Mouse (Mus musculus) midbrain, embryonic 12.5 days (tissue): Measurements from ENCODE around the gene Arid5b. TPM values are rescaled to one million over a fixed set of nuclear protein-coding genes. Genes with fewer than 3 reads are reported as not detected.

ENCODE experiments used
- ATAC-seq: fragments of 200-750 bp; cut with Nextera tagmentation; 2 replicates; pipeline ENCODE4 v1.8.0; 2017; ENCODE audit warnings: low read depth, moderate TSS enrichment, moderate library complexity; ENCODE audit not compliant: low FRiP score
- H3K27ac ChIP-seq: fragments of 300-500 bp; sonication (generic); replicated peaks from 2 replicates; pipeline ENCODE4 v1.5.1; 2016; ENCODE audit warnings: mild to moderate bottlenecking
- H3K27me3 ChIP-seq: fragments of 300-500 bp; sonication (generic); 2 replicates; pipeline ENCODE4 v1.6.1; 2016; ENCODE audit warnings: mild to moderate bottlenecking
- H3K36me3 ChIP-seq: fragments of 300-500 bp; sonication (generic); 2 replicates; pipeline ENCODE4 v1.6.1; 2016
- H3K4me1 ChIP-seq: fragments of 300-500 bp; sonication (generic); 2 replicates; pipeline ENCODE4 v1.6.1; 2016
- H3K4me2 ChIP-seq: fragments of 300-500 bp; sonication (generic); replicated peaks from 2 replicates; pipeline ENCODE4 v1.6.1; 2016; ENCODE audit warnings: mild to moderate bottlenecking, moderate library complexity
- H3K4me3 ChIP-seq: fragments of 300-500 bp; sonication (generic); 2 replicates; pipeline ENCODE4 v1.5.1; 2016; ENCODE audit warnings: mild to moderate bottlenecking
- H3K9ac ChIP-seq: fragments of 300-500 bp; sonication (generic); replicated peaks from 2 replicates; pipeline ENCODE4 v1.6.1; 2016; ENCODE audit warnings: mild to moderate bottlenecking, moderate library complexity
- H3K9me3 ChIP-seq: fragments of 300-500 bp; sonication (generic); 2 replicates; pipeline ENCODE4 v1.6.1; 2016; ENCODE audit warnings: mild to moderate bottlenecking
- WGBS: fragments of 180-500 bp; shearing (Covaris S2); methylation state at CpG from one replicate; pipeline ENCODE4 v1.1.7; 2016; 5-methylcytosine and 5-hydroxymethylcytosine counted together
- polyA plus RNA-seq: library from polyadenylated mRNA; unstranded; fragments of >200 nt; fragmentation: Nextera tagmentation; extraction: Ambion mirVana; gene quantifications from 2 replicates; pipeline ENCODE4 v1.2.1, GENCODE M21; 2016

The Arid5b gene
- polyA plus RNA-seq, 1 experiment from 2014 or later, result 20.7 TPM

DNA sequence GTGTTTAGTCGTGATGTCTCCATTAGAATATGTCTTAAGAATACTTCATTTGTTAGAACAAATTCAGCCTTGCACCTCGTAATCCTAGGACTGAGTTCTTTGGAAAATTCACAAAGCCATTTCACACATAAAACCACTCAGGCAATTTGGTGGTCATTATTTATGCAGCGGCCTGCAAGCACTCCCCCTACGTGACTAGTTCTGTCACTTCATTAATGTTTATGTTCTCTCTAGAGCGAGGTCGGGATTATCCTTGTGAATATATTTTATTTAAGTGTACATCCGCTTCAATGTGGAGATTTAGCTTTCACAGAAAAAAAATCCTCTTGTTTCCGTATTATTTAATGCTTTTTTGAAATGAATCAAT is 217.3 kb downstream of the Arid5b start:
- WGBS, result 43% methylated on average over 8 of the region's 8 CpGs
- no peaks in the 10 kb centered on the region for H3K9me3 ChIP-seq
- no peak overlapping the region for H3K4me3 ChIP-seq
- peaks cover 22% of the 10 kb centered on the region for H3K4me1 ChIP-seq
- no peak for ATAC-seq
- 0 out of 2 replicates have a peak overlapping the region, but pooled peaks have one; percentile 7 for H3K4me2 ChIP-seq
- no peaks in the 10 kb centered on the region for H3K36me3 ChIP-seq
- peak overlapping the region; percentile 63; the same call in 1 of the 2 replicates for H3K27ac ChIP-seq
- H3K9ac ChIP-seq, result no peak overlapping the region
- no peaks in the 10 kb centered on the region for H3K27me3 ChIP-seq

DNA sequence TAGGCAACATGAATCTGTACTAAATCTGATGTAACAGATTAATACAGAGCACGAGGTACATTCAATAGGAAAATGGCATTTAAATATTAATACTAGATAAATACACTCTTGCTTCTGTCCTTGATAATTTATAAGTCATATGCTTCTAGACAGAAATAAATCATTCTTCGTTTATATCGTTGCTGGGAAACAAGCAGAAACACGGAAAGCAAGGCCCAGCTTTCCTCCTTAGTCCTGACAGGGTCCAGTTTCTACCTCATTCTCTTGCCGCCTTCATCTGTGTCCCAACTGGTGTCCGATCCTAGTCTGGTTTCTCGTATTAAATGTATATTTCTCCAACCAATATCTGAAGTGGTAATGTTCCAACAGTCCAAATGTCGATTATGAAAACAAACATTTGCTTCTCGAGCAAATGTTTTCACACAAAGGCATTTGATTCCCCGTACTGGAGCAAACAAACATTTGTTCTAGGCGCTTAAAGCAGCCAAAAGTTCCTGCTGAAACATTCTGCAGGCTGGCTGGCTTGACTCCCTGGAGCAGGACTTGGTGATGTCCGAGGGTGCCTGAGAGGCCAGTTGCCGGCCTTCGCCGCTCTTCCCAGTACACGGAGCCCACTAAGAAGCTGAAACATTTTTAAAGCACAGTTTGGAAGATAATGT is 217.8 kb downstream of the Arid5b start:
- Histone ChIP-seq H3K9ac (no peak overlapping the region), H3K27ac (peak overlapping the region; percentile 63; the same call in 1 of the 2 replicates), H3K36me3 (no peaks in the 10 kb centered on the region), H3K9me3 (no peaks in the 10 kb centered on the region), H3K4me3 (no peak overlapping the region), H3K4me2 (0 out of 2 replicates have a peak overlapping the region, but pooled peaks have one; percentile 7), H3K4me1 (peaks cover 22% of the 10 kb centered on the region), H3K27me3 (no peaks in the 10 kb centered on the region)
- no peak for ATAC-seq
- 63% methylated on average over 16 of the region's 16 CpGs for WGBS

- ATAC-seq, result no peak
- 100% methylated on average over 1 of the region's 1 CpGs for WGBS
Measured at GRCm38 (mm10) chr10:68058378-68058777, 220.2 kb downstream of the Arid5b start.

DNA sequence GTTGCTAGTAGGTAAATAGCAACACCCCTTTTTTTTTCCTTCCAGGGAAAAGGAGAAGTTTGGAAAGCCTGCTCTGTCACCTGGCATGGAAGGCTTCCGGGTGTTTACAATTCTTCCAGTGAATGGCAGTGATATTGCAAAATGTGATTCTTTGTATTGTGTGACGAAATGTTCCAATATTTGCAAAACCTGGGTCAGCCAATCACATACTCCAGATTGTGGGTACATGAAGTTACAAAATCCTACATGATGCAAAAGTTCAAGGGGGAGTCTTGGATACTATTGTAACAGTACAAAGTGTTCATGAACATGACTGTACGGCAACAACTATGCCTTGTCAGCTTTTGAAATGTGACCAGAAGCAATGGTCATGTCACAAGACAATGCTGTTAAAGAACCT is 220.7 kb downstream of the Arid5b start:
- 89% methylated on average over 3 of the region's 3 CpGs for WGBS
- Histone ChIP-seq H3K9ac (no peak overlapping the region), H3K27me3 (no peaks in the 10 kb centered on the region)

More at GRCm38 (mm10) chr10:68058378-68058777, 220.2 kb downstream of the Arid5b start:
- Histone ChIP-seq H3K4me3 (no peak overlapping the region), H3K4me2 (no peak overlapping the region), H3K4me1 (peaks cover 8% of the 10 kb centered on the region), H3K9me3 (no peaks in the 10 kb centered on the region), H3K36me3 (no peaks in the 10 kb centered on the region), H3K27ac (no peak overlapping the region), H3K27me3 (no peaks in the 10 kb centered on the region), H3K9ac (no peak overlapping the region)

GRCm38 (mm10) chr10:68054706-68055105 is 223.8 kb downstream of the Arid5b start:
- ATAC-seq, result no peak
- Histone ChIP-seq H3K4me3 (no peak overlapping the region), H3K36me3 (no peaks in the 10 kb centered on the region), H3K27me3 (peaks cover 4% of the 10 kb centered on the region; the same call in 1 of the 2 replicates), H3K4me2 (no peak overlapping the region), H3K4me1 (no peaks in the 10 kb centered on the region), H3K27ac (no peak overlapping the region), H3K9ac (no peak overlapping the region), H3K9me3 (no peaks in the 10 kb centered on the region)
- WGBS, result 86% methylated on average over 6 of the region's 6 CpGs

More for the DNA sequence above, 220.7 kb downstream of the Arid5b start:
- no peaks in the 10 kb centered on the region for H3K36me3 ChIP-seq
- H3K4me2 ChIP-seq, result no peak overlapping the region
- no peak overlapping the region for H3K4me3 ChIP-seq
- H3K4me1 ChIP-seq, result peaks cover 8% of the 10 kb centered on the region
- no peak overlapping the region for H3K27ac ChIP-seq
- H3K9me3 ChIP-seq, result no peaks in the 10 kb centered on the region
- ATAC-seq, result no peak

DNA sequence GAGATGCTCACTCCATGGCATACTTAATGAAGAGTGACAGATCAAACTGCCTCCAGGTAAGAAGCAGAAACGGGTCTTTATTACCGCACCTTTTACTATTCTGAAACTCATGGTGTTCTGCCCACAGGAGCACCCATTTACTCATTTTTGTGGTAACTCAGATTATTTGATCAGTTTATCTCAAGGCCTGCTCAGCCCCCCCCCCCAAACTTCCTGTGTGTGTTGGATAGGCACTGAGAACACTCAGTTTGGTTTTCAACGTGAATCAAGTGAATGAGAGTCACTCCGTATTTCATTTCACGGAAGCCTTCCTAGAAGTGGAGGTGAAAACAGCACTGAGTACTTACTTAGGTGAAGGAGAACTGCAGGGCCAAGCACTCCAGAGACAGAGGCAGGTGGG is 224.4 kb downstream of the Arid5b start:
- Histone ChIP-seq H3K27me3 (peaks cover 4% of the 10 kb centered on the region; the same call in 1 of the 2 replicates), H3K27ac (no peak overlapping the region), H3K4me1 (no peaks in the 10 kb centered on the region), H3K36me3 (no peaks in the 10 kb centered on the region), H3K4me2 (no peak overlapping the region), H3K9ac (no peak overlapping the region), H3K9me3 (no peaks in the 10 kb centered on the region), H3K4me3 (no peak overlapping the region)
- no peak for ATAC-seq
- WGBS, result 90% methylated on average over 5 of the region's 5 CpGs

- no peaks in the 10 kb centered on the region for H3K4me1 ChIP-seq
- H3K36me3 ChIP-seq, result no peaks in the 10 kb centered on the region
- no peak for ATAC-seq
- no peak overlapping the region for H3K4me3 ChIP-seq
- 90% methylated on average over 8 of the region's 8 CpGs for WGBS
- no peak overlapping the region for H3K4me2 ChIP-seq
- H3K27ac ChIP-seq, result no peak overlapping the region
- no peaks in the 10 kb centered on the region for H3K9me3 ChIP-seq
- H3K27me3 ChIP-seq, result peaks cover 4% of the 10 kb centered on the region; the same call in 1 of the 2 replicates
- no peak overlapping the region for H3K9ac ChIP-seq
Measured at GRCm38 (mm10) chr10:68052307-68052706, 226.2 kb downstream of the Arid5b start.

DNA sequence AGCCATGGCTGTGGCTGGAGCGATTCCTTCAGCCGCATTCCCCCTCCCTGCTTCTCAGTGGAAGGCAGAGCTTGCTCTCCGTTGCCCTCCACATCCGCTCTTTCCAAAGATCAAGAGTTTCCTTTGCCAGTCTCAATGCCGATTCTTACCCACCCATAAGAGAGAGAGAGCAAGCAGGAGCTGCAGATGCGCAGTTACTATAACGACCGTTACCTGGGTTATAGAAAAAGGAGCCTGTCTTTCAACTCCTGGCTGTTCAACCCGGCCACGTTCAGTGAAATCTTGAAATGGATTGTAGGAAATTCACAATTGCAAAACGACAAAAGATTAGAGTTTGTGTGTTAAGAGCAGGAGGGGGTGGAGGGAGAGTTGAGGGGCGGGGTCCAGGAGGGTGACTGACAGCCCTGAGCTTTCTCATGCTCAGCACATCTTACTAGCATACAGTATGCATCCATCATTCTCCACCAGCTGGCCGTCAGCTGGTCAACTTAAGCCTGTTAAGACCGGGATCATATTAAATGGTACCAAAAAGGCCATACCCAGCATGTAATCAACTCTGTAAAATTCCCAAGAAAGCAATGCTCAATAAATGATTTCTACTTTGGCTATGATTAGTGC is 227.1 kb downstream of the Arid5b start:
- 87% methylated on average over 14 of the region's 14 CpGs for WGBS
- H3K4me2 ChIP-seq, result no peak overlapping the region
- H3K36me3 ChIP-seq, result no peaks in the 10 kb centered on the region
- no peak for ATAC-seq
- H3K27me3 ChIP-seq, result peaks cover 5% of the 10 kb centered on the region
- H3K27ac ChIP-seq, result no peak overlapping the region
- no peak overlapping the region for H3K4me3 ChIP-seq
- H3K9ac ChIP-seq, result no peak overlapping the region
- H3K4me1 ChIP-seq, result no peaks in the 10 kb centered on the region
- no peaks in the 10 kb centered on the region for H3K9me3 ChIP-seq

DNA sequence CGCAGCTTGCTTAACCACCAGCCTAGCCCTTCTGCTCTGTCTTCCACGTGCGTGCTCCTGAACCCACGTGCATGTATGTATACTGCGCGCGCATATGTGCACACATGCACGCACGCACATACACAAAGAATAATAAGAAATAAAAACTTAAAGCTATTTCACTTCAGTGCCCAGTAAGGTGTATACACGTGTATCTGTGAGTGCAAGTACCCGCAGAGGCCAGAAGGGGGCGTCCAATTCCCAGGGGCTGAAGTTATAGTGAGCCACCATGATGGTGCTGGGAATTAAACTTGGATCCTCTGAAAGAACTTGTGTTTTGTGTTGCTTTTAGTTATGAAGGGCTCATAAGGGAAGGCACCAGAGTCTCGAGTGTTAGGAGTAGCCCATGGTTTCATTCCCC is 227.7 kb downstream of the Arid5b start:
- no peak for ATAC-seq
- 93% methylated on average over 13 of the region's 13 CpGs for WGBS

GRCm38 (mm10) chr10:68048641-68049305 is 229.8 kb downstream of the Arid5b start:
- no peak overlapping the region for H3K27ac ChIP-seq
- no peaks in the 10 kb centered on the region for H3K36me3 ChIP-seq
- H3K4me1 ChIP-seq, result 0 out of 2 replicates have a peak, but pooled peaks cover 5% of the 10 kb centered on the region
- WGBS, result 87% methylated on average over 8 of the region's 8 CpGs
- peaks cover 10% of the 10 kb centered on the region for H3K27me3 ChIP-seq
- no peak overlapping the region for H3K4me3 ChIP-seq
- no peaks in the 10 kb centered on the region for H3K9me3 ChIP-seq
- no peak overlapping the region for H3K4me2 ChIP-seq
- no peak overlapping the region for H3K9ac ChIP-seq
- ATAC-seq, result no peak

More for the DNA sequence above, 227.7 kb downstream of the Arid5b start:
- Histone ChIP-seq H3K9me3 (no peaks in the 10 kb centered on the region), H3K4me3 (no peak overlapping the region), H3K27me3 (peaks cover 7% of the 10 kb centered on the region), H3K9ac (no peak overlapping the region), H3K36me3 (no peaks in the 10 kb centered on the region), H3K4me1 (no peaks in the 10 kb centered on the region), H3K4me2 (no peak overlapping the region), H3K27ac (no peak overlapping the region)

DNA sequence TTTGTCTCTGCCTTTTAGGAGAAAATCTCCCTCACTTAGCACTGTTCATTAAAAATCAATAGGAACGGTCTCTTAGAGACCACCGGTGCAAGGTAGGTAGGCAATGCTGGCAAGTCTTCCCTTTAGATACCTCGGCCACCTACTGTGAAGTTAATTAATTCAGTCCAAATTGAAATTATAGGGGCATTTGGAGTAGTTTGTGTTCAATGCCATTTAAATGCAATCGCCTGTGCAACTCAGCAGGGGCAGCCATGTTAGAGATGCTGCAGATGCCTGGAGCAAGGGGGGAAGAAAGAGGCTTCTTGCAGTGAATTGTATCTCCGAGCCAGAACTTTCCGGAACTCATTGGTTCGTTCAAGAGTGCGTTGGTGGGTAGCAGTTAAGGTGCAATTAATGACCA is 233.7 kb downstream of the Arid5b start:
- no peak for ATAC-seq

DNA sequence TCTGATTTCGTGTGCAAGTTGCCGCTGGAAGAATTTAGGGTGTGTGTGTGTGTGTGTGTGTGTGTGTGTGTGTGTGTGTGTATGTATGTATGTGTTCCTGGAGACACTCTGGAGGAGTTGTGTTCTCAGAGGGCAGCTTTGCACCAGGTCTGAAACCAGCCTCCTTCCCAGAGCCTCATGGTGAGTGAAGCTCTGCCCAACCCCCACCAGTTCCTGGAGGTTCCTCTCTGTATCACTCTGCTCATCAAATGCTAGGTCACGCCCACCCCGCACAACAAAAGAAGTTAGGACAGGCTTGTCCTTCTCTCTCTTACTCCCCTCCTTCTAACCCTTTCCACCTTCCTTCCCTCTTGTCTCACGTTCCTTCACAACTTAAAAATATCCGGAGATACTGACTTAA is 234.6 kb downstream of the Arid5b start:
- Histone ChIP-seq H3K36me3 (peaks cover 6% of the 10 kb centered on the region; the same call in 1 of the 2 replicates), H3K4me2 (no peak overlapping the region), H3K27me3 (peaks cover 14% of the 10 kb centered on the region), H3K4me1 (0 out of 2 replicates have a peak, but pooled peaks cover 12% of the 10 kb centered on the region), H3K9me3 (no peaks in the 10 kb centered on the region), H3K4me3 (no peak overlapping the region), H3K27ac (no peak overlapping the region), H3K9ac (no peak overlapping the region)
- 32% methylated on average over 6 of the region's 6 CpGs for WGBS
- ATAC-seq, result 0 out of 2 replicates have a peak, but pooled peaks have one; percentile 33

More for the DNA sequence above, 233.7 kb downstream of the Arid5b start:
- H3K27ac ChIP-seq, result no peak overlapping the region
- no peak overlapping the region for H3K4me3 ChIP-seq
- 0 out of 2 replicates have a peak, but pooled peaks cover 8% of the 10 kb centered on the region for H3K4me1 ChIP-seq
- 72% methylated on average over 8 of the region's 8 CpGs for WGBS
- H3K27me3 ChIP-seq, result peaks cover 14% of the 10 kb centered on the region
- H3K36me3 ChIP-seq, result peaks cover 6% of the 10 kb centered on the region; the same call in 1 of the 2 replicates
- no peak overlapping the region for H3K9ac ChIP-seq
- no peaks in the 10 kb centered on the region for H3K9me3 ChIP-seq
- no peak overlapping the region for H3K4me2 ChIP-seq
